Mouse (Mus musculus) liver, postnatal 0 days (tissue): ENCODE data around the gene Fam57b. TPM values are rescaled to one million over a fixed set of nuclear protein-coding genes. Genes with fewer than 3 reads are reported as not detected.

Experiments used
- ATAC-seq: fragments of 200-750 bp; cut with Nextera tagmentation; 2 replicates; pipeline ENCODE4 v1.8.0; 2017; ENCODE audit warnings: mild to moderate bottlenecking, moderate library complexity
- DNase-seq: peaks from one replicate; pipeline ENCODE4 v3.0.0-alpha.2; 2016
- H3K27ac ChIP-seq: fragments of 300-500 bp; sonication (generic); 2 replicates; pipeline ENCODE4 v1.5.1; 2014; ENCODE audit warnings: antibody characterized with exemption, moderate library complexity, mild to moderate bottlenecking, low read depth
- H3K27me3 ChIP-seq: fragments of 300-500 bp; sonication (generic); 2 replicates; pipeline ENCODE4 v1.6.1; 2014; ENCODE audit warnings: low read length, control low read depth, mixed read lengths; ENCODE audit not compliant: insufficient read depth
- H3K36me3 ChIP-seq: fragments of 300-500 bp; sonication (generic); replicated peaks from 2 replicates; pipeline ENCODE4 v1.6.1; 2014; ENCODE audit warnings: mild to moderate bottlenecking, control low read depth, low read length, moderate library complexity, mixed read lengths; ENCODE audit not compliant: insufficient read depth
- H3K4me1 ChIP-seq: fragments of 300-500 bp; sonication (generic); 2 replicates; pipeline ENCODE4 v1.6.1; 2014; ENCODE audit warnings: antibody characterized with exemption, mild to moderate bottlenecking, control low read depth; ENCODE audit not compliant: insufficient read depth
- H3K4me2 ChIP-seq: fragments of 300-500 bp; sonication (generic); 2 replicates; pipeline ENCODE4 v1.6.1; 2014; ENCODE audit warnings: low read depth, mild to moderate bottlenecking, low read length, moderate library complexity, mixed read lengths
- H3K4me3 ChIP-seq: fragments of 300-500 bp; sonication (generic); 2 replicates; pipeline ENCODE4 v1.5.1; 2014; ENCODE audit warnings: low read depth, low read length
- H3K9ac ChIP-seq: fragments of 300-500 bp; sonication (generic); replicated peaks from 2 replicates; pipeline ENCODE4 v1.6.1; 2014; ENCODE audit warnings: mild to moderate bottlenecking, moderate library complexity
- H3K9me3 ChIP-seq: fragments of 300-500 bp; sonication (generic); 2 replicates; pipeline ENCODE4 v1.6.1; 2016; ENCODE audit warnings: mild to moderate bottlenecking, control low read depth, low read length, mixed read lengths
- CTCF ChIP-seq: sonication (generic); IDR thresholded peaks from 2 replicates; pipeline ENCODE4 v1.5.1; 2016; ENCODE audit warnings: antibody characterized with exemption, low read depth
- EP300 ChIP-seq: IDR thresholded peaks from 2 replicates; pipeline ENCODE4 v1.6.1; 2016; ENCODE audit warnings: antibody characterized with exemption, low read depth, mild to moderate bottlenecking
- WGBS: fragments of 180-500 bp; shearing (Covaris S2); extraction: QIAGEN DNeasy Blood & Tissue Kit; methylation state at CpG from one replicate; pipeline ENCODE4 v1.1.7; 2014; ENCODE audit not compliant: insufficient replicate concordance; 5-methylcytosine and 5-hydroxymethylcytosine counted together
- polyA plus RNA-seq: library from polyadenylated mRNA; unstranded; fragments of >200 nt; fragmentation: Nextera tagmentation; extraction: Ambion mirVana; gene quantifications from 2 replicates; pipeline ENCODE4 v1.2.1, GENCODE M21; 2015

Fam57b gene
- polyA plus RNA-seq, 1 experiment from 2014 or later, result 0.09 TPM

GRCm38 (mm10) chr7:126766201-126766600 is 31.3 kb upstream of the Fam57b start, which contains the start of gene Gdpd3:
TSS of gene Gdpd3 (plus strand) at chr7:126766334.
- no peak for ATAC-seq
- H3K4me2 ChIP-seq, result no peak within 1 kb of the TSS
- no peak within 1 kb of the TSS for H3K4me3 ChIP-seq
- no peaks in the 10 kb centered on the region for H3K27me3 ChIP-seq
- peak; percentile 57 for DNase-seq
- peaks cover 23% of the 10 kb centered on the region for H3K4me1 ChIP-seq
- no peak within 1 kb of the TSS for H3K9ac ChIP-seq
- H3K27ac ChIP-seq, result no peak within 1 kb of the TSS
- TF ChIP-seq EP300, result no peak
- TF ChIP-seq CTCF, result no peak
- 78% methylated on average over 16 of the region's 16 CpGs for WGBS
- H3K9me3 ChIP-seq, result no peaks in the 10 kb centered on the region
- H3K36me3 ChIP-seq, result peaks cover 59% of the 10 kb centered on the region

GRCm38 (mm10) chr7:126767001-126767400 is 30.5 kb upstream of the Fam57b start:
- Histone ChIP-seq H3K9me3 (no peaks in the 10 kb centered on the region), H3K27ac (no peak overlapping the region), H3K4me2 (no peak overlapping the region), H3K27me3 (no peaks in the 10 kb centered on the region), H3K9ac (no peak overlapping the region), H3K4me1 (peaks cover 15% of the 10 kb centered on the region), H3K4me3 (no peak overlapping the region), H3K36me3 (peaks cover 60% of the 10 kb centered on the region)
- TF ChIP-seq EP300 (no peak), CTCF (no peak)
- DNase-seq (no peak), ATAC-seq (no peak)
- 89% methylated on average over 8 of the region's 8 CpGs for WGBS

GRCm38 (mm10) chr7:126770784-126771183 is 26.7 kb upstream of the Fam57b start:
- no peaks in the 10 kb centered on the region for H3K9me3 ChIP-seq
- H3K27ac ChIP-seq, result 0 out of 2 replicates have a peak overlapping the region, but pooled peaks have one; percentile 16
- WGBS, result 60% methylated on average over 12 of the region's 12 CpGs
- 0 out of 2 replicates have a peak, but pooled peaks have one; percentile 28 for ATAC-seq
- peaks cover 12% of the 10 kb centered on the region for H3K4me1 ChIP-seq
- peaks cover 35% of the 10 kb centered on the region for H3K36me3 ChIP-seq
- TF ChIP-seq CTCF (no peak), EP300 (no peak)
- no peak overlapping the region for H3K9ac ChIP-seq
- H3K4me3 ChIP-seq, result no peak overlapping the region
- peak overlapping the region; percentile 16; the same call in 1 of the 2 replicates for H3K4me2 ChIP-seq
- H3K27me3 ChIP-seq, result no peaks in the 10 kb centered on the region
- DNase-seq, result no peak

GRCm38 (mm10) chr7:126773351-126773750 is 24.1 kb upstream of the Fam57b start:
- no peak for DNase-seq
- Histone ChIP-seq H3K4me2 (no peak overlapping the region), H3K27ac (no peak overlapping the region), H3K4me1 (peaks cover 28% of the 10 kb centered on the region), H3K36me3 (peaks cover 18% of the 10 kb centered on the region), H3K27me3 (no peaks in the 10 kb centered on the region), H3K9me3 (no peaks in the 10 kb centered on the region), H3K4me3 (no peak overlapping the region), H3K9ac (no peak overlapping the region)
- no peak for ATAC-seq
- TF ChIP-seq CTCF, result no peak
- no peak for TF ChIP-seq EP300
- WGBS, result 65% methylated on average over 2 of the region's 2 CpGs

GRCm38 (mm10) chr7:126774463-126774862 is 23.0 kb upstream of the Fam57b start:
- no peaks in the 10 kb centered on the region for H3K9me3 ChIP-seq
- TF ChIP-seq CTCF (no peak), EP300 (no peak)
- DNase-seq (no peak), ATAC-seq (no peak)
- H3K36me3 ChIP-seq, result peaks cover 20% of the 10 kb centered on the region
- peaks cover 30% of the 10 kb centered on the region for H3K4me1 ChIP-seq
- no peaks in the 10 kb centered on the region for H3K27me3 ChIP-seq
- 47% methylated on average over 2 of the region's 2 CpGs for WGBS
- H3K27ac ChIP-seq, result no peak overlapping the region
- no peak overlapping the region for H3K4me3 ChIP-seq
- no peak overlapping the region for H3K9ac ChIP-seq
- H3K4me2 ChIP-seq, result no peak overlapping the region

GRCm38 (mm10) chr7:126775185-126775977 is 22.1 kb upstream of the Fam57b start:
- Histone ChIP-seq H3K4me3 (no peak overlapping the region), H3K4me1 (peaks cover 37% of the 10 kb centered on the region)
- WGBS, result 71% methylated on average over 10 of the region's 10 CpGs

More at GRCm38 (mm10) chr7:126775185-126775977, 22.1 kb upstream of the Fam57b start:
- H3K9ac ChIP-seq, result no peak overlapping the region
- ATAC-seq (no peak), DNase-seq (no peak)
- TF ChIP-seq EP300 (no peak), CTCF (peak; percentile 48)
- H3K27ac ChIP-seq, result peak overlapping the region; percentile 96
- no peaks in the 10 kb centered on the region for H3K27me3 ChIP-seq
- H3K9me3 ChIP-seq, result no peaks in the 10 kb centered on the region
- H3K36me3 ChIP-seq, result peaks cover 17% of the 10 kb centered on the region
- H3K4me2 ChIP-seq, result no peak overlapping the region
